Mouse (Mus musculus) urinary bladder, postnatal 4 days (tissue): ENCODE measurements around the gene Xirp1.
A peak's percentile ranks its signal among the peaks of the same experiment; 100 is the strongest.
"Not testable (repeated sequence)": the region's sequence is repeated elsewhere in the genome, so short reads cannot be mapped to it uniquely, and the experiment has no call there.

Experiments used
- DNase-seq, 2 experiments: peaks; one replicate each; pipeline ENCODE4 v3.0.0; 2021 to 2022; ENCODE audit warnings: low spot score in 2 of 2

Gene Xirp1

GRCm38 (mm10) chr9:120020285-120020890 is 3.0 kb downstream of the Xirp1 start:
- peak in 1 of 2 experiments; percentile 82 for DNase-seq

- DNase-seq = no peak
Observed at GRCm38 (mm10) chr9:120016956-120017355, 6.4 kb downstream of the Xirp1 start.

GRCm38 (mm10) chr9:120014828-120015227 is 8.6 kb downstream of the Xirp1 start:
- DNase-seq = no peak

GRCm38 (mm10) chr9:120013251-120013820 is 10.1 kb downstream of the Xirp1 start:
- DNase-seq = no peak

GRCm38 (mm10) chr9:120012781-120013180 is 10.6 kb downstream of the Xirp1 start:
- DNase-seq = no peak

GRCm38 (mm10) chr9:120012161-120012560 is 11.2 kb downstream of the Xirp1 start:
- not testable (repeated sequence) for DNase-seq

GRCm38 (mm10) chr9:120011533-120011932 is 11.9 kb downstream of the Xirp1 start:
- peak in 1 of 2 experiments; percentile 59 for DNase-seq

GRCm38 (mm10) chr9:120010781-120011511 is 12.5 kb downstream of the Xirp1 start:
- DNase-seq = peak; percentile 97 to 98

- DNase-seq = no peak
Observed at GRCm38 (mm10) chr9:120009871-120010270, 13.5 kb downstream of the Xirp1 start.

- DNase-seq = no peak
Observed at GRCm38 (mm10) chr9:120009226-120009841, 14.1 kb downstream of the Xirp1 start.

- no peak for DNase-seq
Observed at GRCm38 (mm10) chr9:120007833-120008232, 15.6 kb downstream of the Xirp1 start.

GRCm38 (mm10) chr9:120005936-120006335 is 17.5 kb downstream of the Xirp1 start:
- no peak for DNase-seq

GRCm38 (mm10) chr9:120002893-120003292 is 20.5 kb downstream of the Xirp1 start:
- DNase-seq = no peak

- peak; percentile 78 to 88 for DNase-seq
Observed at GRCm38 (mm10) chr9:120001945-120002725, 21.3 kb downstream of the Xirp1 start.

- no peak for DNase-seq
Observed at GRCm38 (mm10) chr9:120000761-120001160, 22.6 kb downstream of the Xirp1 start.

GRCm38 (mm10) chr9:119999636-120000035 is 23.8 kb downstream of the Xirp1 start:
- peak in 1 of 2 experiments; percentile 63 for DNase-seq

- no peak for DNase-seq
Observed at GRCm38 (mm10) chr9:119998776-119999175, 24.6 kb downstream of the Xirp1 start.

GRCm38 (mm10) chr9:119996080-119996479 is 27.3 kb downstream of the Xirp1 start:
- no peak for DNase-seq

GRCm38 (mm10) chr9:119994207-119994606 is 29.2 kb downstream of the Xirp1 start:
- no peak for DNase-seq

GRCm38 (mm10) chr9:119993092-119993844 is 30.1 kb downstream of the Xirp1 start:
- DNase-seq = no peak

GRCm38 (mm10) chr9:119991310-119991709 is 32.1 kb downstream of the Xirp1 start:
- no peak for DNase-seq
